Mouse (Mus musculus) intestine, postnatal 0 days (tissue): ENCODE data around the gene Colgalt2. TPM values are rescaled to one million over a fixed set of nuclear protein-coding genes. Genes with fewer than 3 reads are reported as not detected.
A peak's percentile ranks its signal among the peaks of the same experiment; 100 is the strongest.

Source experiments
- ATAC-seq: fragments of 200-750 bp; cut with Nextera tagmentation; 2 replicates; pipeline ENCODE4 v1.8.0; 2017; ENCODE audit warnings: mild to moderate bottlenecking, moderate TSS enrichment, moderate library complexity
- H3K27ac ChIP-seq: fragments of 300-500 bp; sonication (generic); 2 replicates; pipeline ENCODE4 v1.5.1; 2014; ENCODE audit warnings: mild to moderate bottlenecking, low read depth, low read length, moderate library complexity
- H3K27me3 ChIP-seq: fragments of 300-500 bp; sonication (generic); replicated peaks from 2 replicates; pipeline ENCODE4 v1.6.1; 2014; ENCODE audit warnings: low read length, mixed read lengths; ENCODE audit not compliant: control insufficient read depth, insufficient read depth
- H3K36me3 ChIP-seq: fragments of 300-500 bp; sonication (generic); 2 replicates; pipeline ENCODE4 v1.6.1; 2014; ENCODE audit warnings: mild to moderate bottlenecking, moderate library complexity; ENCODE audit not compliant: control insufficient read depth, insufficient read depth
- H3K4me1 ChIP-seq: fragments of 300-500 bp; sonication (generic); replicated peaks from 2 replicates; pipeline ENCODE4 v1.6.1; 2014; ENCODE audit warnings: antibody characterized with exemption, low read length, mixed read lengths; ENCODE audit not compliant: control insufficient read depth, insufficient read depth
- H3K4me2 ChIP-seq: fragments of 300-500 bp; sonication (generic); replicated peaks from 2 replicates; pipeline ENCODE4 v1.6.1; 2014; ENCODE audit warnings: low read depth, mild to moderate bottlenecking, moderate library complexity
- H3K4me3 ChIP-seq: fragments of 300-500 bp; sonication (generic); 2 replicates; pipeline ENCODE4 v1.5.1; 2014; ENCODE audit warnings: low read depth, low read length
- H3K9ac ChIP-seq: fragments of 300-500 bp; sonication (generic); 2 replicates; pipeline ENCODE4 v1.6.1; 2014; ENCODE audit warnings: mild to moderate bottlenecking, low read depth, low read length
- H3K9me3 ChIP-seq: fragments of 300-500 bp; sonication (generic); 2 replicates; pipeline ENCODE4 v1.6.1; 2016; ENCODE audit warnings: mixed run types; ENCODE audit not compliant: control insufficient read depth
- CTCF ChIP-seq: sonication (generic); IDR thresholded peaks from 2 replicates; pipeline ENCODE4 v1.5.1; 2016; ENCODE audit warnings: low read depth, mild to moderate bottlenecking, control low read depth, antibody characterized with exemption, moderate library complexity
- WGBS: fragments of 180-500 bp; shearing (Covaris S2); extraction: QIAGEN DNeasy Blood & Tissue Kit; methylation state at CpG from one replicate; pipeline ENCODE4 v1.1.7; 2014; 5-methylcytosine and 5-hydroxymethylcytosine counted together
- polyA plus RNA-seq: library from polyadenylated mRNA; unstranded; fragments of >200 nt; fragmentation: Nextera tagmentation; extraction: Ambion mirVana; gene quantifications from 2 replicates; pipeline ENCODE4 v1.2.1, GENCODE M21; 2015

The Colgalt2 gene
- polyA plus RNA-seq, 1 experiment from 2014 or later = 0.44 TPM

DNA sequence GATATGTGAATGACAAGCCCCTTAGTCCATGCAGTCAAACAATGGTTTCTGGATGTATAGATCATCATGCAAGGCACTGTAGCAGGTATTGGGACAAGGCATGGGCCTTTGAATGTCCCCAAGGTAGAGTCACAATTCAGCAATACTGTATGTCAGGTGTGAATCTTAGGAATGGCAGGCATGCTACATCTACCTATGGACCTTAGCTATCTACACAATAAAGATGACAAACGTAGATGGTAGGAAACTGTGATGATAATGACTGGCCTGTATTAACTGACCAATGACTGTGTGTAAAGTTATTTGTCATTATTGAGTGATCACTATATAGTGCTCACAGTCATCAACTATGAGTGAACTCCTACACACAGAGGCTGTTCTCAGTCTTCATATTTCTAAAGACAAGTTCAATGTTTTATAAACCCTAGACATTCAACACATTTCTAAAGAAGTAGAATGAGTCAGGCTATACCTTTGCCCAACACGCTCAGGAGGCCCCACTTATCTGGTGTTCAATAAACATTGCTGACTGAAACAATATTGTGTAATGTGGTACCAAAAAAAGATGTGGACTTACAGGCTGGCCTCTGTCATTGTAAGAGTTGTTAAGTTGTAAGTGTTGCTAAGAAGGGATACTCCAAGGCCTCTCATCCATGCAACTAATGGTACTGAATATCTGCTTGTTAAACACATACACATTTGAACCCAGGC is 144.0 kb downstream of the Colgalt2 start:
- no peak for TF ChIP-seq CTCF
- H3K9ac ChIP-seq = no peak overlapping the region
- 26% methylated on average over 2 of the region's 2 CpGs for WGBS
- H3K4me1 ChIP-seq = peaks cover 13% of the 10 kb centered on the region; the same call in 1 of the 2 replicates
- no peak overlapping the region for H3K4me3 ChIP-seq
- no peaks in the 10 kb centered on the region for H3K27me3 ChIP-seq
- H3K4me2 ChIP-seq = no peak overlapping the region
- no peaks in the 10 kb centered on the region for H3K9me3 ChIP-seq
- peaks cover 40% of the 10 kb centered on the region for H3K36me3 ChIP-seq
- H3K27ac ChIP-seq = peak overlapping the region; percentile 68
- ATAC-seq = peak; percentile 81

DNA sequence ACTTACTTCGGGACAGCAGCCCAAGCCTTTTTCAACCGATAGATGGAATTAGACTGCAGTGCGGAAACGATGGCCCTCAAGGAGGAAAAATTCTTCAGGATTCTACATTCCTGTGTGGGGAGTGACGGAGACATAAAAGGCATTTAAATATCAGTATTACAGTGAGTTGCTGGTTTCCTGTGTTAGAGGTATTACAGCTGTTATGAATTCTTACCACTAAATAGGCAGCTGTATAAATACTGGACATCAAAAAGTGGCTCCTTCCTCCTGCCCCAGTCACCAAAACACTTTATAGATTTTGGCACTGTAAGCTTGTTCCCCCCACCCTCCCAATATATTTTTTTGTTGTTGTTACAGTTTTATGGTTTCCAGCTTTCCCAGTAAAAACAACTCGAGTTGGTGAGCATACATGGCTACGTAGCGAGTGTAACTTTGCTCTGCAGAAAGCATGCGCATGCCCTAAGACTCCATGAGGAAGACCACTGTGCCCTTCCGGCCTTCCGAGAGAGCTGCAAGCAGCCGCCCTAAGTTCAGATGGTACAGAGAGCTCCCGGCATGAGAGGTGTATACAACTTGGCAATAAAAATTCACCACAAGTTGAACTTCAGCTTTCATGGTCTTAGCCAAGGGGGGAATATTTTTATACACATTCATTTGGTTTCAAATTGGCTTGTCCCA is 149.6 kb downstream of the Colgalt2 start:
- H3K9ac ChIP-seq = no peak overlapping the region
- H3K4me3 ChIP-seq = no peak overlapping the region
- H3K4me1 ChIP-seq = no peaks in the 10 kb centered on the region
- no peak overlapping the region for H3K27ac ChIP-seq
- H3K4me2 ChIP-seq = no peak overlapping the region
- no peak for ATAC-seq
- no peaks in the 10 kb centered on the region for H3K27me3 ChIP-seq
- WGBS = 63% methylated on average over 13 of the region's 13 CpGs
- no peaks in the 10 kb centered on the region for H3K9me3 ChIP-seq
- no peak for TF ChIP-seq CTCF
- peaks cover 61% of the 10 kb centered on the region for H3K36me3 ChIP-seq

DNA sequence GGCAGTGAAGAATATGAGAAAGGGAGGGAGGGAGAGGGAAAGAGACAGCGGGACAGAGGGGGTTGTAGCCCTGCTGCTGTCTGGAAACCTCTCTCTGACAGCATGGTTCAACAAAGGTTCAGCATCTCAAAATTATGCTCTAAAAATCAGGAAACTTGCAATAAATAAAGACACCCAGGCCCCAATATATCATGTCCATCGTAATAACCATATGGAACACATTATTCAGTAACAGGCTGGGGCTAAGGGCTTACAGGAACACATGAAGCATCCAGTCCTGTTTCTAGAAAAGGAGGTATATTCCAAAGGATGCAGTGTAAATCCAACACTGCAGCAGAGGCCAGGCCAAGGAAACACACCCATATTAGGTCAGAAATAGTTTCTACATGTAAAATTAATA is 150.9 kb downstream of the Colgalt2 start:
- Histone ChIP-seq H3K9me3 (no peaks in the 10 kb centered on the region), H3K9ac (no peak overlapping the region), H3K4me3 (no peak overlapping the region), H3K27ac (no peak overlapping the region; the same call in 1 of the 2 replicates), H3K27me3 (no peaks in the 10 kb centered on the region), H3K4me1 (no peaks in the 10 kb centered on the region), H3K4me2 (no peak overlapping the region), H3K36me3 (peaks cover 70% of the 10 kb centered on the region)
- ATAC-seq = no peak
- TF ChIP-seq CTCF = no peak
- WGBS = 57% methylated on average over 2 of the region's 2 CpGs

DNA sequence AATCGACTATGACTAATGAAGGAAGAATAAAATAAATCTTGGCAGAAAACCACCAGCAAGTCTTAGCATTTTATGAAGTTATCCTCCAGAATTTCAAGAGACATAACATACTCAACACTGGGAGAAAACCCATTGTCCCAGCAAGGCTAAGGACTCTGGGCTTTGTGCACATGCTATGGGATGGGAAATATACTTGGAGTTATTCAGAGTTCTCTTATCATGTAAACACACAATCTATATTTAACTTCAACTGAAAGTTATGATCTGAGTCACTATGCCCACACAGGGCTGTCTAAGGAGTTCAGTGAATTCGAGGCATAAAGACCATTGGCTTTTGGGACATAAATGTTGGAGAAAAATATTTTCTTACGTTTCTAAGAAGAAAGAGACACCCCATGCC is 151.3 kb downstream of the Colgalt2 start:
- WGBS = 56% methylated on average over 3 of the region's 3 CpGs
- H3K9me3 ChIP-seq = no peaks in the 10 kb centered on the region
- H3K4me3 ChIP-seq = no peak overlapping the region
- peaks cover 71% of the 10 kb centered on the region for H3K36me3 ChIP-seq
- no peak overlapping the region for H3K9ac ChIP-seq
- ATAC-seq = no peak
- no peak for TF ChIP-seq CTCF
- no peaks in the 10 kb centered on the region for H3K27me3 ChIP-seq
- H3K27ac ChIP-seq = 0 out of 2 replicates have a peak overlapping the region, but pooled peaks have one; percentile 23
- no peak overlapping the region for H3K4me2 ChIP-seq
- H3K4me1 ChIP-seq = no peaks in the 10 kb centered on the region

DNA sequence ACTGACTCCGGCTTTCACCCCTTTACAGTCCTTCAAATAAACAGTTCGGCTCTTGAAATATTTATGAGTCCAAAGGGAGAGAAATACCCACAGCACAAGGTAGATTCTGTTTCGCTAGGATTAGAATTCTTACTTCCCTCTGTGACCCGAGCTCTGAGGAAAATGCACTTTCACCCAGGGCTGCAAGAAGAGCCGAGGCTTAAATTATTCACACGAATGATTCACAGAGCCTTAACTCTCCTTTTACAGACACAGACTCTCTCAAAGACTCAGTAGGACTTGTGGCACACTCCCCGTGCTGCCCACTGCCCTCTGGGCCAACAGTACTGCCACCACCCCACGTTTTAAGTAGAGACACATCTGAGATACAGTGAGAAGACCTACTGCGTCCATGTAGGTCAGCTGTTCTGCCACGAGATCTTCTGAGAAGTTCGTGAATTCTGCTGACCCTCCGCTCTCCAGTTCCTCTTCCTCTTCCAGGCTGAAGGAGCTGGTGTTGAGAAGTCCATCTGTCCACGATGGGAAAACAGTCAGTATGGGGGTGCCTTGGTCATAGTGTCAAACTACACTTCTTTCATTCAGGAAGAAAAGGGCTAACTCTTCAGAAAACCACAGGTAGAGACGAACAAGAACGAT is 154.4 kb downstream of the Colgalt2 start:
- Histone ChIP-seq H3K4me3 (no peak overlapping the region), H3K9ac (no peak overlapping the region), H3K4me2 (no peak overlapping the region), H3K36me3 (peaks cover 46% of the 10 kb centered on the region), H3K9me3 (no peaks in the 10 kb centered on the region), H3K4me1 (0 out of 2 replicates have a peak, but pooled peaks cover 3% of the 10 kb centered on the region), H3K27ac (no peak overlapping the region), H3K27me3 (no peaks in the 10 kb centered on the region)
- ATAC-seq = no peak
- no peak for TF ChIP-seq CTCF
- 72% methylated on average over 15 of the region's 15 CpGs for WGBS

DNA sequence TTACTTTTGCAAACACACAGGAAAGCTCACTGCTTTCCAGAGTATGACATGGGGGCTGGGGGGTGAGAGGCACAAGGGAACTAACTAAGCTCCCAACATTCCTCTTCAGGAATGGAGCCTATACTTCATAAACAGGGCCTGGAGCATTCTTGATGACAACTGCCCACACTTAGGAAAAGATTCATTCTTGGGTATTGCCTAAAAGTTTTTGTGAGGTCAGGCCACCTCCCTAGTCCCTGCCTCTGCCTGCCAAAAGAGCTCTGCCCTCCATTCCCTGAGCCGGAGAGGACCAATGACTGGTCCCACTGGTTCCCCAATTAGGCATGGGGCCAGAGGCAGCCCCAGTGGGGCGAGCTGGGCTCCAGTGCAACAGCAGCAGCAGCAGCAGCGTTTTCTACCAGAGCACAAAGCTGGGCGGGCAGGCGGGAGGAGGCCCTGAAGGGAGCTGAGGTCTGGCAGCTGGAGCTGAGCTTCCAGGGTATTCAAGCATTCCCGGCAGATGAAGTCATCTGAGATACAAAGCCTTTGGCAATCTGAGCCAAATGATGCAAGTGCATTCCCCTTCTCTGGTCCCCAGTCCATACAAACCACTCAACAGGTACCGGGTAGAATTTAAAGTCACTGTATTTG is 156.4 kb downstream of the Colgalt2 start:
- no peak for TF ChIP-seq CTCF
- Histone ChIP-seq H3K36me3 (peaks cover 44% of the 10 kb centered on the region), H3K27me3 (no peaks in the 10 kb centered on the region), H3K4me1 (0 out of 2 replicates have a peak, but pooled peaks cover 3% of the 10 kb centered on the region), H3K9me3 (no peaks in the 10 kb centered on the region), H3K27ac (peak overlapping the region; percentile 22; the same call in 1 of the 2 replicates), H3K9ac (no peak overlapping the region), H3K4me2 (no peak overlapping the region), H3K4me3 (no peak overlapping the region)
- 27% methylated on average over 7 of the region's 7 CpGs for WGBS
- ATAC-seq = peak; percentile 50
